Mouse (Mus musculus): Measurements from ENCODE around the gene Abcb6.

Abcb6 gene

GRCm38 (mm10) chr1:75180105-75180590, at the start of gene Abcb6:
Gene Abcb6 (minus strand): TSS chr1:75180392.
- peak; percentile 82 for DNase-seq (ENCODE audit: low spot score)

DNA sequence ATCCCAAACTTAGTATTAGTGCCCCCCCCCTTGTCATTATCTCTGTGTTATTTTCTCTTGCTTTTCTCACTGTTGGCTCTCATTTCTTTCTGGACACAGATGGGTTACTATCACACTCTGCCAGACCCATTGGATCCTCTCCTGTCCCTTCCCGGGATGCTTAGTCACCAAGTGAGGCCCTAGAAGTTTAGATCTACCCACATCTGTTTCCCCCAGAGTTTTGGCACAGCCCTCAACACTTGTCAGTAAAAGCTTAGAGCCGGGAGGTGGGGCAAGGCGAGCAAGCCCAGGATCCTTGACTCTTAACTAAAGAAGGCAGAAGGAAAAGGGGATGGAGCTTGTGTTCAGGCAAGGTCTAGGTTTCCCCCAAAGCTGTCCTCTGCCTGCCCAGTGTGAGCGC, 49.0 kb upstream of the Abcb6 start:
- peak; percentile 36 for DNase-seq (ENCODE audit: low spot score)

GRCm38 (mm10) chr1:75227653-75228052, 47.5 kb upstream of the Abcb6 start:
- no peak for DNase-seq (ENCODE audit: low spot score)

DNA sequence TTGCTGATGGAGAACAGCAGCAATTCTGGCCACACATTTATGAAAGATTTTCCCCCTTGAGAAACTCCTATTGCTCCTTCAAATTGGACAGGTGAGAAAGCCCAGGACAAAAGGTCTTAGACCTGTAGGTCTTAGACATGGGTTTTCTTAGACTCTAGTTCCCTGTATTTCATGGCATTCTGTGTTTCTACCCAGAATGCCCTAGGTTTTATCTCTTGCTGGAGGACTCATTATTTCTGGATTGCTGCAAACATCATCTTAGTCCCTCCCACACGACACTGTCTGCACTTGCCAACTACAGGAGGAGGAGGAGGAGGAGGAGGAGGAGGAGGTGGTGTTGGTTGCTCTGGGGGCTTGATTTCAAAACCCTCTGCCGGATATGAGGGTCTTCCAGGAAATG, 45.9 kb upstream of the Abcb6 start:
- no peak for DNase-seq (ENCODE audit: low spot score)

DNA sequence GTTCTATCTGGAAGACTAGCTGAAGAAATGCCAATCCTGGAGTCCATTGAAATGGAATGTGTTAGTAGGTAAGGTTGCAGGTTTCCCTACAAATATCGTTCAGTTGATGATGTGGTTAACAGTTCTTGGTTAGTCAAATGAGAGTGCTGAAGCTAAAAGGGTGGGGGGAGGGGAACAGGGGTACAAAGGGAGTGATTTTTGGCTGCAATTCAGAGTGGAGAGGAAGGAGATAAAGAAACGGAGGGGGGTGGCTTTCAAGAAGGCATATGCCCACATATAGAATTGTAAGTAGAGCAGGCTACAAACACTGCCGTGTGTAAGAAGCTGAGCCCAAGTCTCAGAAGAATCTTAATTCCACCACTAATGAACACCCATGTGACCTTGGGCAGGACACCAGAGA, 45.3 kb upstream of the Abcb6 start:
- no peak for DNase-seq (ENCODE audit: low spot score)

DNA sequence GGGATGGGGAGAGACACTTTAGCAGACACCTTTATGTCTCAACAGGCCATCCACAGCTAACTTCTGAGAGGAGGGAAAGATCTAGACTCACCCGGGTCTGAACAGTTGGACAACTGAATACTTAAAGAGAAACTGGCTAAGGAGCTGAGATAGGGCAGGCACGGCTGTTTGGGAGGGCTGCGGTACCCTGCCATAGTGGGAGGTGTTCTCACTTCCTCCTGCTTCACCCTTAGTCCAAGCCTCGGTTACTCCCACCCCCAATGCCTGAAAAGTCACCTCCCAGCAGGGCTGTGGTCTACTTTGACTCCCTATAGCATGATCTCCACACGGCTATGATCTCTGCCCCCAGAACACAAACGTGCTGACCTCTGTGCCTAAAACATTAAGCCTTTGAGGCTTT, 43.3 kb upstream of the Abcb6 start:
- no peak for DNase-seq (ENCODE audit: low spot score)

- DNase-seq (ENCODE audit: low spot score), result no peak
Observed at GRCm38 (mm10) chr1:75222926-75223325, 42.7 kb upstream of the Abcb6 start.

- DNase-seq (ENCODE audit: low spot score), result no peak
Observed at GRCm38 (mm10) chr1:75221538-75221937, 41.3 kb upstream of the Abcb6 start.

GRCm38 (mm10) chr1:75219531-75219930, 39.3 kb upstream of the Abcb6 start, which contains the start of gene Tuba4a:
Gene Tuba4a (minus strand): TSS chr1:75219865.
- DNase-seq (ENCODE audit: low spot score), result no peak

DNA sequence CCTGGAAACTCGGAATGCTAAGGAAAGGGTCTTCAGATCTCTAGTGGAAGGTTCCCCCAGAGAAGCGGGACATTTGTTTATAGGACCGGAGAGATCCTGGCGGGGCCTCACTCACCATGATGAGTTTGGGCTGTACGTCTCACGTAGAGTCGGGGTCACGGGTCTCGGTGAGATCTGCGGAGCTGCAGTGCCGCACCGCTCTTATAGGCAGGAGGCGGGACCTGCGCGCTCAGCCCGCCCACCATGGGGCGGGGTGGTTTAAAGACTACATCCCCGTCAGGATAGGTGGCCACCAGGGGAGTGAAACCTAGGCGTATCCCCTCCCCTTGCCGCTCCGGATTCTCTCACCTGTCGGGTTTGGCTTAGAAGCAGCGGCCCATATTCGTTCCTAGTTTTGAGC, 38.9 kb upstream of the Abcb6 start:
- peak; percentile 98 for DNase-seq (ENCODE audit: low spot score)

- peak; percentile 65 for DNase-seq (ENCODE audit: low spot score)
Observed at GRCm38 (mm10) chr1:75218227-75219001, 38.2 kb upstream of the Abcb6 start.

DNA sequence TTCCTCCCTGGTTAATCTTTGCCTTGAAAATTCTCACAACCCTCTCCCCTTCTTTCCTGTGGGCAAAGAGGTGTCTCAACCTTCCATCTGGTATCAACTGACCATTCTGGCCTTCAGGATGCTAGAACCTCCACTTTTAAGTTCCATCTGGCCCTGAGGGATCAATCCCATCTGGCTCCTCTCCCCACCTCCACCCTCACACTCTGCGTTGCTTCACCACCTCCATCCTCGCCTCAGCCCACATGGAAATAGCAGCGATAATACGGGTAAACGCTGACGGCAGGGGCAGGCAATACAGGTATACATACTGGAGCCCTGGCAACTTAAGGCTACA, 37.7 kb upstream of the Abcb6 start:
- no peak for DNase-seq (ENCODE audit: low spot score)

- DNase-seq (ENCODE audit: low spot score), result peak; percentile 61
Observed at GRCm38 (mm10) chr1:75216797-75217585, 36.8 kb upstream of the Abcb6 start.

DNA sequence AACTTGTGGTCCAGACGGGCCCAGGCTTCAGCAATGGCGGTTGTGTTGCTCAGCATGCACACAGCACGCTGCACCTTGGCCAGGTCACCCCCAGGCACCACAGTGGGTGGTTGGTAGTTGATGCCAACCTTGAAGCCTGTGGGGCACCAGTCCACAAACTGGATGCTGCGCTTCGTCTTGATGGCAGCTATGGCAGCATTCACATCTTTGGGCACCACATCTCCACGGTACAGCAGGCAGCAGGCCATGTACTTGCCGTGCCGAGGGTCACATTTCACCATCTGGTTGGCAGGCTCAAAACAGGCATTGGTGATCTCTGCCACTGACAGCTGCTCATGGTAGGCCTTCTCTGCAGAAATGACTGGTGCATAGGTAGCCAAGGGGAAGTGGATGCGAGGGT, 35.6 kb upstream of the Abcb6 start:
- DNase-seq (ENCODE audit: low spot score), result no peak

- DNase-seq (ENCODE audit: low spot score), result no peak
Observed at GRCm38 (mm10) chr1:75214886-75215285, 34.7 kb upstream of the Abcb6 start.

- DNase-seq (ENCODE audit: low spot score), result no peak
Observed at GRCm38 (mm10) chr1:75214442-75214841, 34.2 kb upstream of the Abcb6 start.

- no peak for DNase-seq (ENCODE audit: low spot score)
Observed at GRCm38 (mm10) chr1:75213096-75213495, 32.9 kb upstream of the Abcb6 start.

GRCm38 (mm10) chr1:75212542-75212941, 32.4 kb upstream of the Abcb6 start:
- no peak for DNase-seq (ENCODE audit: low spot score)

- DNase-seq (ENCODE audit: low spot score), result no peak
Observed at GRCm38 (mm10) chr1:75211141-75211708, 31.0 kb upstream of the Abcb6 start.

DNA sequence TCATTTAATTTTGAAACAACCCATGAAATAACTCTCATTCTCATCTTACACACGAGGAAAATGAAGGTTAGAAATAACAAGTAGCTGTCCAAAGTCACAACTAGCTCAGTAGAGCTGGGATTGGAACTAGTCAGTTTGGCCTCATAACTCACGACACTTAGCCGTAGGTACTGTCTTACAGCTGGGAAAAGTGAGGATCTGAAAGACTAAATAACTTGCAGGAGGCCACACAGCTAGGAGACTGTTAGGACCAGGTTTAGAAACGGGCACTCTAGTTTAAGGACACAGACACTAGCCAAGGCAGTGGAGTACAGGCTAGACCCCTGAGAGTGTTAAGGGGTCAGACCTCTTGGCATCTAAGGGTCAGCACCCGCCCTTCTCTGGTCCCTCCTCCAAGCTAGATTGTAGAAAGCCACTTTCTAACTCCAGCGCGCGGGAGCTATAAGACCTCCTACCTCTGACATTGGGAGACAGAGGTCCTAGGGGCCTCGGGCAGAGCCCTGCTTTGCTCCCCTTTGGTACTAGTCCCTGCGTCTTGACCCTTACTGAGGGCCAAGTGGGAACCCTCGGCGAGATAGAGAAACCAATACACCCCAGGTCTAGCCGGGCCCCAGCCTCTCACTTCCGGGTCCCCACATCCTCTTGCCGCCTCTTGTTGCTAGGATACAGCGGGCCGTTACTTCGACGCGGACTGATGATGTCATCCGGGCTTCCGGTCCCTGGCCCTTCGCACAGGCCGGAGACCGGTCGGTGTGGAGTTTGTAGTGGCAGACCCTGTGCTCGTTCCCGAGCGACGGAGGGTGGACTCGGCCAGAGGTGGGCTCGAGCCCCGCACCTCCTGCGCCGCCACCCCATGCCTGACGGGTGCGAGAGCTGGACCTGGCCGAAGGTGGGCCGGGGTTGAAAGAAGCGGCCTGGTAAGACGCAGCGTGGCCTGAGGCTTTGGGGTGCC, 30.2 kb upstream of the Abcb6 start, which contains the start of the genes Glb1l and Stk16:
Gene Glb1l, minus strand, starts transcription at position 678 of the 952 bp plus-strand sequence.
Gene Stk16, plus strand, starts transcription at position 703 of the 952 bp plus-strand sequence.
- DNase-seq (ENCODE audit: low spot score), result peak; percentile 94

DNA sequence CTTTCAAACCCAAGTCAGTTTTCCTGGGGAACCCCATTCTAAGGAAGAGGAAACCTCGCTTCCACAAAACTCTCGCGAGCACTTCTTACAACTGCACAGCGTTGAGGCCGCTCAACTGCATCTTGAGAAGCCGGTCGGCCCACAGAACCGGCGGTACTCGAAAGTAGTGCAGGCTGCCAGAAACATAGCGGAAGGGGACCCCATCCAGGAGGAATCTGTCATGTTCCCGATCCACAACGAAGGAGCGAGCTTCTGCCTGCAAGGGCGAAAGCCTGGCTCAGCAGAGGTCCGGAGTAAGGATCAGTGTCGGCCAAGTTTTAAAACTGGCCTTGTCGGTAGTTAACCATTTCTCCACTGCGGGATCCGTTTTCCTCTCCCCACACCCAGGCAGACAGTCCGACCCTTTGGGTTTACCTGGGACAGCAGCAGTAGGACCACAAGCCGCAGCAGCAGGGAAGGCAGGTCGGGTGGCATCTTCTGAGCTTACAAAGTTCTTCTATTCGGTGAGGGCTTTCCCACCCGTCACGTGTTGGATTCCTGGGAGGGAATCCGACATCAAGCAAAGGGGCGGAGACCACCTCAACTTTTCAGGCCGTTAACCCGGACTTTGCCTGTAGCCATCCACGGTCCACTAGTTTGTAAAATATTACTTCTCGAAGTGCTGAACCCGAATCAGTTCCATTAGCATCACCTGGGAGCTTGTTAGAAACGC, 28.9 kb upstream of the Abcb6 start:
- DNase-seq (ENCODE audit: low spot score), result no peak

Data from spleen, adult 12 weeks (tissue).